Mouse (Mus musculus): Measurements from ENCODE around the gene Mctp1. TPM values are rescaled to one million over a fixed set of nuclear protein-coding genes. Genes with fewer than 3 reads are reported as not detected.
"Not testable (repeated sequence)": the region's sequence is repeated elsewhere in the genome, so short reads cannot be mapped to it uniquely, and the experiment has no call there.

The Mctp1 gene
- polyA plus RNA-seq, 1 experiment from 2014 or later, result 0.47 TPM

GRCm38 (mm10) chr13:76969386-76969785 is 585.1 kb downstream of the Mctp1 start:
- WGBS, result 4% methylated on average over 2 of the region's 2 CpGs
- no peak for ATAC-seq (ENCODE audit: extremely low read depth, insufficient number of reproducible peaks, low FRiP score, low TSS enrichment)

GRCm38 (mm10) chr13:76971046-76971445 is 586.7 kb downstream of the Mctp1 start:
- 85% methylated on average over 3 of the region's 3 CpGs for WGBS

More at GRCm38 (mm10) chr13:76969386-76969785, 585.1 kb downstream of the Mctp1 start:
- no peak overlapping the region for H3K9ac ChIP-seq
- no peak overlapping the region for H3K4me3 ChIP-seq
- H3K9me3 ChIP-seq, result no peaks in the 10 kb centered on the region
- H3K36me3 ChIP-seq, result no peaks in the 10 kb centered on the region
- no peaks in the 10 kb centered on the region; the same call in 1 of the 2 replicates for H3K27me3 ChIP-seq (replicated peaks)
- H3K4me1 ChIP-seq, result no peaks in the 10 kb centered on the region
- no peak overlapping the region for H3K27ac ChIP-seq (replicated peaks)
- H3K4me2 ChIP-seq, result no peak overlapping the region

GRCm38 (mm10) chr13:77002628-77003027 is 618.3 kb downstream of the Mctp1 start:
- Histone ChIP-seq H3K4me1 (no peaks in the 10 kb centered on the region), H3K27ac (replicated peaks) (no peak overlapping the region), H3K4me3 (no peak overlapping the region), H3K4me2 (no peak overlapping the region), H3K27me3 (replicated peaks) (no peaks in the 10 kb centered on the region), H3K9me3 (no peaks in the 10 kb centered on the region), H3K9ac (no peak overlapping the region), H3K36me3 (no peaks in the 10 kb centered on the region)
- 69% methylated on average over 3 of the region's 3 CpGs for WGBS
- ATAC-seq (ENCODE audit: extremely low read depth, insufficient number of reproducible peaks, low FRiP score, low TSS enrichment), result no peak

More at GRCm38 (mm10) chr13:76971046-76971445, 586.7 kb downstream of the Mctp1 start:
- H3K9ac ChIP-seq; H3K27me3 ChIP-seq (replicated peaks); H3K4me2 ChIP-seq; H3K4me3 ChIP-seq; H3K4me1 ChIP-seq; H3K27ac ChIP-seq (replicated peaks); H3K9me3 ChIP-seq; H3K36me3 ChIP-seq; ATAC-seq (ENCODE audit: extremely low read depth, insufficient number of reproducible peaks, low FRiP score, low TSS enrichment): not testable (repeated sequence)

GRCm38 (mm10) chr13:77003684-77004083 is 619.3 kb downstream of the Mctp1 start:
- WGBS, result 75% methylated on average over 1 of the region's 1 CpGs
- Histone ChIP-seq H3K9ac (no peak overlapping the region), H3K4me3 (no peak overlapping the region), H3K4me1 (no peaks in the 10 kb centered on the region), H3K27ac (replicated peaks) (no peak overlapping the region), H3K27me3 (replicated peaks) (no peaks in the 10 kb centered on the region), H3K4me2 (no peak overlapping the region), H3K36me3 (no peaks in the 10 kb centered on the region), H3K9me3 (no peaks in the 10 kb centered on the region)
- no peak for ATAC-seq (ENCODE audit: extremely low read depth, insufficient number of reproducible peaks, low FRiP score, low TSS enrichment)

GRCm38 (mm10) chr13:77018851-77019250 is 634.5 kb downstream of the Mctp1 start:
- no peak for ATAC-seq (ENCODE audit: extremely low read depth, insufficient number of reproducible peaks, low FRiP score, low TSS enrichment)
- H3K4me3 ChIP-seq, result no peak overlapping the region
- WGBS, result 73% methylated on average over 2 of the region's 2 CpGs
- no peak overlapping the region for H3K9ac ChIP-seq
- H3K4me1 ChIP-seq, result no peaks in the 10 kb centered on the region
- H3K27me3 ChIP-seq (replicated peaks), result no peaks in the 10 kb centered on the region
- H3K27ac ChIP-seq (replicated peaks), result no peak overlapping the region
- H3K36me3 ChIP-seq, result no peaks in the 10 kb centered on the region
- H3K9me3 ChIP-seq, result no peaks in the 10 kb centered on the region
- no peak overlapping the region for H3K4me2 ChIP-seq

- no peak for ATAC-seq (ENCODE audit: extremely low read depth, insufficient number of reproducible peaks, low FRiP score, low TSS enrichment)
- peak overlapping the region; percentile 52 for H3K4me2 ChIP-seq
- H3K9ac ChIP-seq, result no peak overlapping the region
Observed at GRCm38 (mm10) chr13:77029594-77029993, 645.3 kb downstream of the Mctp1 start.

GRCm38 (mm10) chr13:77043375-77043774 is 659.0 kb downstream of the Mctp1 start:
- ATAC-seq (ENCODE audit: extremely low read depth, insufficient number of reproducible peaks, low FRiP score, low TSS enrichment), result no peak
- WGBS, result 75% methylated on average over 1 of the region's 1 CpGs
- H3K4me1 ChIP-seq, result peaks cover 6% of the 10 kb centered on the region; the same call in 1 of the 2 replicates
- no peak overlapping the region for H3K9ac ChIP-seq
- H3K9me3 ChIP-seq, result no peaks in the 10 kb centered on the region
- H3K27ac ChIP-seq (replicated peaks), result no peak overlapping the region
- no peak overlapping the region for H3K4me2 ChIP-seq
- no peak overlapping the region for H3K4me3 ChIP-seq
- no peaks in the 10 kb centered on the region for H3K27me3 ChIP-seq (replicated peaks)
- peaks cover 11% of the 10 kb centered on the region; the same call in 1 of the 2 replicates for H3K36me3 ChIP-seq

More at GRCm38 (mm10) chr13:77029594-77029993, 645.3 kb downstream of the Mctp1 start:
- 33% methylated on average over 5 of the region's 5 CpGs for WGBS
- Histone ChIP-seq H3K9me3 (no peaks in the 10 kb centered on the region), H3K4me1 (peaks cover 5% of the 10 kb centered on the region; the same call in 1 of the 2 replicates), H3K27me3 (replicated peaks) (no peaks in the 10 kb centered on the region), H3K36me3 (no peaks in the 10 kb centered on the region), H3K4me3 (peak overlapping the region; percentile 13; the same call in 1 of the 2 replicates), H3K27ac (replicated peaks) (no peak overlapping the region)

GRCm38 (mm10) chr13:77045375-77045774 is 661.0 kb downstream of the Mctp1 start:
- H3K27ac ChIP-seq (replicated peaks), result no peak overlapping the region
- H3K4me3 ChIP-seq, result no peak overlapping the region
- no peak overlapping the region for H3K9ac ChIP-seq
- peaks cover 6% of the 10 kb centered on the region; the same call in 1 of the 2 replicates for H3K4me1 ChIP-seq
- H3K36me3 ChIP-seq, result peaks cover 11% of the 10 kb centered on the region; the same call in 1 of the 2 replicates
- H3K27me3 ChIP-seq (replicated peaks), result no peaks in the 10 kb centered on the region
- ATAC-seq (ENCODE audit: extremely low read depth, insufficient number of reproducible peaks, low FRiP score, low TSS enrichment), result no peak
- H3K9me3 ChIP-seq, result no peaks in the 10 kb centered on the region
- H3K4me2 ChIP-seq, result no peak overlapping the region
- 74% methylated on average over 1 of the region's 1 CpGs for WGBS

GRCm38 (mm10) chr13:77046416-77046815 is 662.1 kb downstream of the Mctp1 start:
- Histone ChIP-seq H3K4me2 (no peak overlapping the region), H3K4me3 (no peak overlapping the region), H3K9me3 (no peaks in the 10 kb centered on the region), H3K36me3 (peaks cover 11% of the 10 kb centered on the region; the same call in 1 of the 2 replicates), H3K27me3 (replicated peaks) (no peaks in the 10 kb centered on the region), H3K4me1 (peaks cover 6% of the 10 kb centered on the region; the same call in 1 of the 2 replicates), H3K9ac (no peak overlapping the region), H3K27ac (replicated peaks) (no peak overlapping the region)
- WGBS, result 68% methylated on average over 10 of the region's 10 CpGs
- no peak for ATAC-seq (ENCODE audit: extremely low read depth, insufficient number of reproducible peaks, low FRiP score, low TSS enrichment)

- ATAC-seq (ENCODE audit: extremely low read depth, insufficient number of reproducible peaks, low FRiP score, low TSS enrichment), result no peak
- no peak overlapping the region for H3K4me2 ChIP-seq
- no peak overlapping the region for H3K4me3 ChIP-seq
- H3K36me3 ChIP-seq, result peaks cover 7% of the 10 kb centered on the region; the same call in 1 of the 2 replicates
- no peaks in the 10 kb centered on the region for H3K27me3 ChIP-seq (replicated peaks)
- no peak overlapping the region for H3K27ac ChIP-seq (replicated peaks)
- WGBS, result 74% methylated on average over 6 of the region's 6 CpGs
- no peak overlapping the region for H3K9ac ChIP-seq
- peaks cover 6% of the 10 kb centered on the region; the same call in 1 of the 2 replicates for H3K4me1 ChIP-seq
- no peaks in the 10 kb centered on the region for H3K9me3 ChIP-seq
Observed at GRCm38 (mm10) chr13:77047179-77047931, 663.0 kb downstream of the Mctp1 start.

GRCm38 (mm10) chr13:77048461-77048860 is 664.1 kb downstream of the Mctp1 start:
- Histone ChIP-seq H3K4me1 (peaks cover 6% of the 10 kb centered on the region; the same call in 1 of the 2 replicates), H3K4me3 (no peak overlapping the region), H3K36me3 (0 out of 2 replicates have a peak, but pooled peaks cover 3% of the 10 kb centered on the region), H3K27ac (replicated peaks) (no peak overlapping the region), H3K9ac (no peak overlapping the region), H3K4me2 (no peak overlapping the region), H3K27me3 (replicated peaks) (no peaks in the 10 kb centered on the region), H3K9me3 (no peaks in the 10 kb centered on the region)
- ATAC-seq (ENCODE audit: extremely low read depth, insufficient number of reproducible peaks, low FRiP score, low TSS enrichment), result no peak
- 82% methylated on average over 1 of the region's 1 CpGs for WGBS
